Mouse (Mus musculus): ENCODE data around the gene Olfr1164. TPM values are rescaled to one million over a fixed set of nuclear protein-coding genes. Genes with fewer than 3 reads are reported as not detected.

Olfr1164 gene
- polyA plus RNA-seq (2012; rRNA removed) = not detected in 2 replicates

DNA sequence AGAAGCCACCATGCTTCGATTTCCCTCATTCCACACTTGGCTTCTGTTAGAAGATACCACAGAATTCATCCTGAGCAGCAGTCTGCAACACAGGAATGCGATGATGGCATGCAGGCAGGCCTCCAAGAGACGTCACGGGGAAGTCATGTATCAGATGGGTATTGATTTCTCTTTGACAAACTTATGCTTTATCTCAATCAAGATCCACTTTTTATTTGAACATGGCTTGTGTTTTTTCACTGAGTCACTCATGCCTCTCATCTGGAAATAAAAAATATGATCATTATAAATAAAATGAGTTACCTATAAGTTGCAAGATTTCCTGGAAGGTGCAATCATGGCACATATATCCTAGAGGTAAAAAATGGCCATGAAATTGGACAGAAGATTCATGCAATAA is at the start of gene Olfr1164:
TSS of gene Olfr1164 (minus strand) at position 101 of the 400 bp plus-strand sequence.
- DNase-seq (ENCODE audit: extremely low spot score in 1 of 2, low spot score in 1 of 2) = no peak

GRCm38 (mm10) chr2:88128172-88128571 is 34.4 kb upstream of the Olfr1164 start, which contains the start of gene Olfr1166:
Gene Olfr1166, minus strand, starts transcription at chr2:88128272.
- no peak for DNase-seq (ENCODE audit: extremely low spot score in 1 of 2, low spot score in 1 of 2)

- DNase-seq (ENCODE audit: extremely low spot score in 1 of 2, low spot score in 1 of 2) = no peak
These were observed 22.0 kb downstream of the Olfr1164 start, which contains the start of gene Olfr1163 for GRCm38 (mm10) chr2:88071730-88072129. Gene Olfr1163, minus strand, starts transcription at chr2:88071830.

GRCm38 (mm10) chr2:88063587-88063986 is 30.2 kb downstream of the Olfr1164 start:
- no peak for DNase-seq (ENCODE audit: extremely low spot score in 1 of 2, low spot score in 1 of 2)

DNA sequence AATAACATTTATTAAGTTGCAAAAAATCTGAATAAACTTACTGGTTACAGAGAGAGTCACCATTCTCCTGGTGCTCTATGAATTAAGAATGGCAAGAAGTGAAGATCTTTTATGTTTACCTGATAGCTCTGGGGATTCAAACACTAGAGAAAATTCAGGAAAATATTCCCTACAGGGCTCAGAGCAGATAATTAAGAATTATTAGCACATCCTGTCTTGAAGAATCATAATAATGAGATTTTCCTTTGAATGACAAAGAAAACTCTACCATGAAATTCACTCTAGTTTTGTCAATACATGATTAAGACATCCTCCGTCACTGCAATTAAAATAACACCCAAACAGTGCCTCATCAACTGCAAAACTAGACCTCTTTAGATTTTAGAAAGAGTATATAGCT is 42.7 kb downstream of the Olfr1164 start, which contains the start of gene Olfr1162:
TSS of gene Olfr1162 (minus strand) at position 101 of the 400 bp plus-strand sequence.
- no peak for DNase-seq (ENCODE audit: extremely low spot score in 1 of 2, low spot score in 1 of 2)

Other genes with a start within 250 kb of the Olfr1164 start
- not detected in 2 replicates for gene Olfr1150-ps1, start 250.0 kb downstream of the Olfr1164 start, polyA plus RNA-seq (2012; rRNA removed)
- not detected in 2 replicates for gene Olfr1151, start 238.1 kb downstream of the Olfr1164 start, polyA plus RNA-seq (2012; rRNA removed)
- not detected in 2 replicates for gene Olfr1152, start 227.5 kb downstream of the Olfr1164 start, polyA plus RNA-seq (2012; rRNA removed)
- gene Olfr1153, start 199.0 kb downstream of the Olfr1164 start, polyA plus RNA-seq (2012; rRNA removed) = not detected in 2 replicates
- gene Olfr1154, start 188.8 kb downstream of the Olfr1164 start, polyA plus RNA-seq (2012; rRNA removed) = not detected in 2 replicates
- gene Olfr1155, start 148.8 kb downstream of the Olfr1164 start, polyA plus RNA-seq (2012; rRNA removed) = not detected in 2 replicates
- gene Olfr1156, start 140.9 kb downstream of the Olfr1164 start, polyA plus RNA-seq (2012; rRNA removed) = not detected in 2 replicates
- not detected in 2 replicates for gene Olfr1157, start 125.7 kb downstream of the Olfr1164 start, polyA plus RNA-seq (2012; rRNA removed)
- gene Olfr74, start 119.3 kb downstream of the Olfr1164 start, polyA plus RNA-seq (2012; rRNA removed) = not detected in 2 replicates
- gene Olfr1158, start 103.9 kb downstream of the Olfr1164 start, polyA plus RNA-seq (2012; rRNA removed) = not detected in 2 replicates
- 0.02 TPM in 1 of 2 replicates, not detected in the other for gene Olfr1160, start 85.7 kb downstream of the Olfr1164 start, polyA plus RNA-seq (2012; rRNA removed)
- gene Olfr1161, start 71.2 kb downstream of the Olfr1164 start, polyA plus RNA-seq (2012; rRNA removed) = not detected in 2 replicates
- not detected in 2 replicates for gene Olfr73, start 56.3 kb downstream of the Olfr1164 start, polyA plus RNA-seq (2012; rRNA removed)
- not detected in 2 replicates for gene Olfr1162, start 42.8 kb downstream of the Olfr1164 start, polyA plus RNA-seq (2012; rRNA removed)
- gene Olfr1163, start 22.1 kb downstream of the Olfr1164 start, polyA plus RNA-seq (2012; rRNA removed) = not detected in 2 replicates
- gene Olfr1166, start 34.3 kb upstream of the Olfr1164 start, polyA plus RNA-seq (2012; rRNA removed) = not detected in 2 replicates
- gene Olfr1167, start 61.2 kb upstream of the Olfr1164 start, polyA plus RNA-seq (2012; rRNA removed) = not detected in 2 replicates
- not detected in 2 replicates for gene Olfr1168, start 87.9 kb upstream of the Olfr1164 start, polyA plus RNA-seq (2012; rRNA removed)
- gene Olfr1170, start 134.4 kb upstream of the Olfr1164 start, polyA plus RNA-seq (2012; rRNA removed) = not detected in 2 replicates
- gene Olfr1173, start 185.9 kb upstream of the Olfr1164 start, polyA plus RNA-seq (2012; rRNA removed) = not detected in 2 replicates
- not detected in 2 replicates for gene Olfr1174-ps, start 221.2 kb upstream of the Olfr1164 start, polyA plus RNA-seq (2012; rRNA removed)
- not detected in 2 replicates for gene Olfr1175-ps, start 233.2 kb upstream of the Olfr1164 start, polyA plus RNA-seq (2012; rRNA removed)
- 0.02 TPM in 1 of 2 replicates, not detected in the other for gene Olfr1176, start 242.8 kb upstream of the Olfr1164 start, polyA plus RNA-seq (2012; rRNA removed)

Data from frontal cortex, adult 2 months (tissue).